In the genomic region with DNA sequence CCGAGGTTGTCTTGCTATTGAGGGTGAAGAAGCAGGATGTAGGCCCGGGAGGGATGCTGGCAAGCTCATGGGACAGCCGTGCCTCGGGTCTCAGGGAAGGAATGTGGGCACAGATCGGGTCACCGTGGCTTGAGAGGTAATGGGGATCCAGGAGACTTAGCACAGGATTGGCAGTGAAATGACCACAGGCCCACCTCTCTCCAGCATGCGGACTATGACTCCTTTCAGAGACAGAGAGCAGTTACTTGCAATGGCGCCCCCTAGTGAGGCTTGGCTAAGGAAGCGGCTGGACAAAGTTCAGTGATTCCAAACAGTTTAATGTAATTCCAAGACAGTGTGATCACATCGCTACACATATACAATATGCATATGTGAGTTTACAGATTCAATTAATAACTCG, we compare ENCODE assay signal across 8 mouse cellular contexts. TPM values are rescaled to one million over a fixed set of nuclear protein-coding genes. Genes with fewer than 3 reads are reported as not detected.
DNase-seq lines count a peak whose midpoint lies in the region; ATAC-seq lines count a peak whose summit lies in the region.

No protein-coding gene starts in this region.

- H3K27ac ChIP-seq in hindbrain, embryonic 11.5 days (ENCODE audit: low read depth, low read length) = no peak overlapping the region
- H3K27ac ChIP-seq in hindbrain, embryonic 12.5 days = no peak overlapping the region
- H3K27ac ChIP-seq in midbrain, embryonic 15.5 days = no peak overlapping the region

- H3K9me3 ChIP-seq in hindbrain, embryonic 11.5 days (ENCODE audit: control insufficient read depth, low read length) = no peaks in the 10 kb centered on the region
- no peaks in the 10 kb centered on the region for H3K9me3 ChIP-seq in hindbrain, embryonic 12.5 days (replicated peaks)
- H3K9me3 ChIP-seq in midbrain, embryonic 15.5 days = no peaks in the 10 kb centered on the region

- H3K4me1 ChIP-seq in hindbrain, embryonic 11.5 days (replicated peaks; ENCODE audit: control insufficient read depth, insufficient read depth, low read length) = no peaks in the 10 kb centered on the region
- no peaks in the 10 kb centered on the region for H3K4me1 ChIP-seq in hindbrain, embryonic 12.5 days
- no peaks in the 10 kb centered on the region for H3K4me1 ChIP-seq in midbrain, embryonic 15.5 days

- no peak overlapping the region for H3K4me3 ChIP-seq in hindbrain, embryonic 11.5 days (ENCODE audit: low read depth, low read length)
- no peak overlapping the region for H3K4me3 ChIP-seq in hindbrain, embryonic 12.5 days
- H3K4me3 ChIP-seq in midbrain, embryonic 15.5 days = no peak overlapping the region

- peak; percentile 59 for DNase-seq in hindbrain, embryonic 11.5 days (ENCODE audit: low spot score)
- DNase-seq in 3134 (ENCODE audit: extremely low read depth, insufficient read length, low spot score) = peak; percentile 38
- DNase-seq in ES-CJ7 (ENCODE audit: low read depth, low spot score) = peak; percentile 62
- peak; percentile 59 to 78 for DNase-seq in cerebellum, postnatal 25 days
- peak; percentile 58 for DNase-seq in lung, postnatal 14 days
- DNase-seq in spleen, postnatal 36 days (ENCODE audit: low spot score in 2 of 2) = no peak

- H3K36me3 ChIP-seq in hindbrain, embryonic 11.5 days (ENCODE audit: control insufficient read depth, insufficient read depth, low read length) = no peaks in the 10 kb centered on the region
- H3K36me3 ChIP-seq in hindbrain, embryonic 12.5 days = peaks cover 17% of the 10 kb centered on the region
- no peaks in the 10 kb centered on the region for H3K36me3 ChIP-seq in midbrain, embryonic 15.5 days (replicated peaks)

- no peak overlapping the region for H3K4me2 ChIP-seq in hindbrain, embryonic 11.5 days (replicated peaks; ENCODE audit: low read depth, low read length)
- no peak overlapping the region for H3K4me2 ChIP-seq in hindbrain, embryonic 12.5 days (replicated peaks)
- H3K4me2 ChIP-seq in midbrain, embryonic 15.5 days = no peak overlapping the region

- H3K27me3 ChIP-seq in hindbrain, embryonic 11.5 days (ENCODE audit: control insufficient read depth, insufficient read depth, low read length) = no peaks in the 10 kb centered on the region
- H3K27me3 ChIP-seq in hindbrain, embryonic 12.5 days = no peaks in the 10 kb centered on the region
- H3K27me3 ChIP-seq in midbrain, embryonic 15.5 days (replicated peaks) = no peaks in the 10 kb centered on the region

- WGBS in hindbrain, embryonic 11.5 days = 66% methylated on average over 11 of the region's 11 CpGs
- WGBS in hindbrain, embryonic 12.5 days = 64% methylated on average over 11 of the region's 11 CpGs
- 66% methylated on average over 11 of the region's 11 CpGs for WGBS in midbrain, embryonic 15.5 days

- no peak for ATAC-seq in hindbrain, embryonic 11.5 days (ENCODE audit: low FRiP score)
- ATAC-seq in hindbrain, embryonic 12.5 days (ENCODE audit: low FRiP score) = no peak
- ATAC-seq in midbrain, embryonic 15.5 days (replicated peaks) = no peak; the same call in 1 of the 2 replicates

- H3K9ac ChIP-seq in hindbrain, embryonic 11.5 days (ENCODE audit: low read depth, low read length) = no peak overlapping the region
- no peak overlapping the region for H3K9ac ChIP-seq in hindbrain, embryonic 12.5 days
- H3K9ac ChIP-seq in midbrain, embryonic 15.5 days = no peak overlapping the region

RNA-seq across cellular contexts. Expression of gene Clec2l, which starts 24.3 kb away (rescaled TPM):
- polyA plus RNA-seq in hindbrain, embryonic 11.5 days (2014; fragmentation: Nextera tagmentation; extraction: Ambion mirVana) = 1.7 and 2.2 TPM in 2 replicates
- polyA plus RNA-seq in hindbrain, embryonic 12.5 days (2016; fragmentation: Nextera tagmentation; extraction: Ambion mirVana) = 4.1 and 4.8 TPM in 2 replicates
- 28.9 and 34.0 TPM in 2 replicates for polyA plus RNA-seq in midbrain, embryonic 15.5 days (2015; fragmentation: Nextera tagmentation; extraction: Ambion mirVana)

RNA-seq across cellular contexts. Expression of gene Klrg2, which starts 50.2 kb away (rescaled TPM):
- 0.08 and 0.14 TPM in 2 replicates for polyA plus RNA-seq in hindbrain, embryonic 11.5 days (2014; fragmentation: Nextera tagmentation; extraction: Ambion mirVana)
- polyA plus RNA-seq in hindbrain, embryonic 12.5 days (2016; fragmentation: Nextera tagmentation; extraction: Ambion mirVana) = 0.18 and 0.28 TPM in 2 replicates
- polyA plus RNA-seq in midbrain, embryonic 15.5 days (2015; fragmentation: Nextera tagmentation; extraction: Ambion mirVana) = 0.11 and 0.26 TPM in 2 replicates

Comparison
In these comparisons a context has a peak if more than half of its experiments do, and no peak if none do; other contexts are left out.
1. DNase-seq: peak in hindbrain, embryonic 11.5 days (single experiment), 3134 (single experiment), ES-CJ7 (single experiment), cerebellum, postnatal 25 days (2 of 2) and lung, postnatal 14 days (single experiment); none in spleen, postnatal 36 days (0 of 2).